Mouse (Mus musculus) G1E (cell line): ENCODE data around the gene Ramp1.

ENCODE experiments used
- CTCF ChIP-seq: IDR thresholded peaks from 2 replicates; pipeline ENCODE4 v1.5.1; 2012; ENCODE audit warnings: low read depth, low read length, inconsistent platforms, mixed read lengths
- POLR2AphosphoS5 ChIP-seq: IDR thresholded peaks from 2 replicates; pipeline ENCODE4 v1.6.1; 2012; ENCODE audit warnings: low read depth, low read length, inconsistent platforms; ENCODE audit not compliant: insufficient replicate concordance
- TAL1 ChIP-seq: conservative IDR thresholded peaks from 2 replicates; pipeline ENCODE4 v1.6.1; 2012; ENCODE audit warnings: low read depth, low read length, inconsistent platforms, mixed read lengths

DNA sequence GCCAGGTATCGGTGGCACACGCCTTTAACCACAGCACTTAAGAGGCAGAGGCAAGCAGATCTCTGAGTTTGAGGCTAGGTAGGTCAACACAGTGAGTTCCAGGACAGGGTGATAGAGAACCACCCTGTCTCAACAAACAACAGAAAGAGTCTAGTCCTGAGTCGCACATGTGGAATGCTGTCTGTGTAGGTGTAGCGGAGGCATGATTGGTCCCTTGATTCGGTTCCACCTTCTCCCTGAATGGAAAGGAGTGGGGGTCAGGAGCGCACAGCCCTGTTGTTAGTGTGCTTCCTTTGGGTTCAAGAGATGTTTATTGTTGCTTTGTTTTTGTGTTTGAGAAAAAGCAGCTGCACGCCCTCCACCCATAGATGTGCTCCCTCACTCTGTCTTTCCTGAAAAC is 82.9 kb downstream of the Ramp1 start:
- TF ChIP-seq CTCF (no peak), TAL1 (no peak), POLR2AphosphoS5 (no peak)
